Mouse (Mus musculus) CD8-positive naive resting alpha-beta T cell, adult 2 months (primary cell): ENCODE results near the gene Mcts2.
A peak's percentile ranks its signal among the peaks of the same experiment; 100 is the strongest.

Experiments used
- DNase-seq, 2 experiments: peaks; one replicate each; pipeline ENCODE4 v3.0.0; 2022; ENCODE audit warnings: low read depth in 2 of 2, low spot score in 2 of 2

Mcts2 gene

DNA sequence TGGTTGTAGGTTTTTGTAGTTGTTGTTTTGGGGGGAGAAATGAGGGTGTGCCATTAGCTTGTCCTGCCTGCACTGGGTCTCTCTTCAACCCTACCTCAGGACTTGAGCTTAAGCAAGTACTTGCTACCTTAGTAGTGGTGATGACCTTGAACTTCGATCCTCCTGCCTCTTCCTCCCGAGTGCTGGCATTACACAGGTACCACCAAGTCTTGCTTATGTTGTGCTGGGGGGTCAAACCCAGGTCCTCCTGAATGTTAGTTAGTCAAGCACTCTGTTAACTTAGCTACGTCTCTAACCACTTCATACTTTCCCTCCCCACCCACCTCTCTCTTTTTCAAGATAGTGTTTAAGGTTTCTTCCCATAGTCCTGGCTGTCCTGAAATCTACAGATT, 37.5 kb downstream of the Mcts2 start:
- no peak for DNase-seq

DNA sequence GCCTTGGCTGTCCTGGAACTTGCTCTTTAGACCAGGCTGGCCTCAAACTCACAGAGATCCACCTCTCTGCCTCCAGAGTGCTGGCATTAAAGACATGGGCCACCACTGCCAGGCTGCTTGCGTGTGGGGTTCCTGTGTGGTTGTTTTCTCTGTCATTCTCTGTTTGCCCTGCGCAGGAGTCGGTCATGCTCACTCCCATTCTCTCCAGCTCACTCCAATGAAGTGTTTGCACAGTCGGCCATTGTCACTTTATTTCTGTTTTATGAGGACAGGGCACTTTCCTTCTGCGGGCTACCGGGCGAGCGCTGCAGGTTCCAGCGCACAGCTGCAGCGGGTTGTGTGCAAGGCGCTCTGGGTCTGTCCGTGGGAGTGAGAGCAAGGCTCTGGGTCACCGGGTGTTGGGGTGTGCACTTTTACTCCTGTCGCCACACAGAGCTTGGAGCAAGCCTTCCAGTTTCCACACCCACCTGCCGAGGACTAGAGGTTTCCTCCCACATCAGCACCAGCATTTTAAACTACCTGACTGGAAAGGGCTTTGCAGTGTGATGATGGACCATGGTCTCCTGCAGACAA, 38.4 kb downstream of the Mcts2 start:
- no peak for DNase-seq

DNA sequence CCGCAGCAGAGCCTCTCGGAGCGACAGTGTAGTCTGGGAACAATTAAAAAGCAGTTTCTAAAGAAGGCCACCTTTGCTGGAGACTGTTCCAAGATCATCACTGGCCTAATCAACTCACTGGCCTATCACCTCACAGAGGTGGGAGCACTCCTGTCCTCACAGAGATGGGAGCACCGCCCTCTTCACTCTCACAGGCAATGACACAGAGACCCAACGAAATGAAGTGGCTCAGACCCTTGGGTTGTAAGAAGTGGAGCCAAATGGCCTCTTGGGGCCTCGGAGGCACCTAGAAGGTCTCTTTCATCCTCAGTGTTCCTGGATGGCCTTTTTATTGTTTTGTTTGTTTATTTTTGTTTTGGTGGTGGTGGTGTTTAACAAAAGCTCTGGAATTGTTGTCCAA, 39.4 kb downstream of the Mcts2 start:
- DNase-seq, result no peak

DNA sequence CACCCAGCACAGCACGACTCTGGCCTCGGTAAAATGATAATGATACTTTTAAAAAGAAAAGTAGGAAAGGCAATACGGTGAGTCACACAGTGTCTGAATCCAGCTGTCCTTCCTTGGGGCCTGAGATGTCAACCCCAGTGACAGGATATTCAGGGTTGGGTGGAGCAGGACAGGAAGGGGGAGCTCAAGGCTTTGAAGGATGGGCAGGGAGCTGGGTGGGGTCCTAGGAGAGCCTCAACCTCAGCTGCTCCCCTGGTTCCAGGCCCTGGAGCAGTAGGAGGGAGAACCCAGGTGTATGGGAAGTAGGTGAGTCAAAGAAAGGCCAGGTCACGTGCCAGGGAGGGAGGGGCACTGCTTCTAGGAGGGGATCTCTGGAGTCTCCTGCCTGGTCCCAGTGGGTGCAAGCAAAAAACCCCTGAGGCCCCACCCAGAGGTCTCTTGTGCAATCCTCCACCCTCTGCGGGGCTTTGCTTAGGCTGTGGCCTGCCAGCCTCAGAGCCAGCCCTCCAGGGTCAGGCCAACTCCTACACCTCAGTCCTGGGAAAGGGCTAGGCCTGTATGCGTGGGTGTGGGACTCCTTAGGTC, 40.0 kb downstream of the Mcts2 start:
- DNase-seq, result no peak

DNA sequence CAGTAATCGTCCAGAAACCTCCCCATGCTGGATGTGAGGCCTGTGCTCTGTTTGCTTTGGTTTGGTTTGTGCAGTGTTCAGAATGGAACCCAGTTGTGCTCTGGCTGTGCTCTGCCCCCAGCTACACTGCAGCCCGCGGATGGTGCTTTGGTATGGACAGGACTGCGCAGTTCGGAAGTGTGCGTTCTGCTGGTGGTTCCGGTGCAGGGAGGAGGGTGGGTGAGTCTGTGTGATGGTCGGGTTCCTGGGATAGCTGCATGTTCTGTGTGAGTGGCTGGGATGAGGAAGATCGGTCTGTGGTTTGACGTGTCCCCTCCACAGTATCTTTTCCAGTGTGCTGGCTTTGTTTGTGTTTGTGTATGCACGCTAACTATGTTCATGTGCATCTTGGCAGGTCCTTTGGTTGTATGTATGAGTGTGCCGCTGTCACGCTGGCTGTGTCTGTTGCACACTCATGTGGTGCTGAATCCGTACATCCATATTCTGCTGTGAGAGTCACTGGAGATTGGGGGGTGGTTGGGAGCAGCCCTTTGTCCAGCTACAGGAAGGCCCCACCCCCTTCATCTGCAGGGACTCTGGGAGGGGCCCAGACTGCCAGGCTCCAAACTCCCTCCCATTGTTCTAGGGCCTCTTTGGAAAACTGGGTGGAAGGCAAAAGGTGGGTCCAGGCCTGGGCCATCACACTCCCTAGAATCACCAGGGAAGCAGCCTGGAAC, 41.1 kb downstream of the Mcts2 start:
- no peak for DNase-seq

DNA sequence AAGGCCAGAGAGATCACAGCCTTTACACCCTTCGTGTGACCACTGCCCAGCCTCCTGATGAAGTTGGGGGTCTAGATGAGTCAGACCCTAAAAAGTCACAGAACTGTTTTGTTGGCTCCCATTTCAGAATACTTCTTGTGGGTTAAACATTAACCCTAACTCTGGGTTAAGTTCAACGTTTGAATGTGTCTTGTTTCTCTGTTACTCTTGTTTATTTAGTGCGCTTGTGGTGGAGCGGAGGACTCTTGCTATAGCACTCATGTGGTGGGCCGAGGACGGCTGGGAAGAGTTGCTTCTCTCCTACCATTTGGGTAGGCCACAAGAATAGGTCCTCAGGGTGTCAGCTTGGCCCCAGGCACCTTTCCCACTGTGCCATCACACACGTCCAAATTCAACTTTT, 41.8 kb downstream of the Mcts2 start:
- DNase-seq, result no peak

DNA sequence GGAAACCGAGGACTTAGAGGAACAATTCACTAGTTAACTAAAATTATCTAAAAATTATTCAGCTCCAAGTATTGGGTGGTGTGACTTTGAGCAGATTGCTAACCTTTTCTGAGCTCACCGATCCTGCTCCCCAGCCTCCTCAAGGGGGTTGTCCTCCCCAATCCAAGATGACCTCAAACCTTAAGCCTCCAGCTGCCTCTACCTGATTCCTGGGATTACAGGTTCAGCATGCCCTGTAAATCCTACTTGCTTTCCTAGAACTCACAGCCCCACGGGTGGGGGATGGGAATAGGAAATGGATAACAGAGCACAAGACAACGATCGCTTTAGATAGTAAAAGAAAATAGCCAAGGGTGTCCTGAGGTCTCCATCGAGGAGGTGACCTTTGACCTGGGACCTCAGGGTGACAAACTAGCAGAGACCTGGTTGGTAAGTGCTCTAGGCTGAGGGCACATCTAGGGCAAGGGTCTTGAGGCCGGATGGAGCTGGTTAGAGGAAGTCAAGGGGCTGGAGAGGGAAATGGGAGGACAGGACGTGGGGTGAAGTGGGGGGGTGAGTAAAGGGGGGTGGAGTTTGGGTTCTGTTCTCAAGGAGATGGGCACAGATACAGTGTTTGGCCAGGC, 42.3 kb downstream of the Mcts2 start:
- no peak for DNase-seq

DNA sequence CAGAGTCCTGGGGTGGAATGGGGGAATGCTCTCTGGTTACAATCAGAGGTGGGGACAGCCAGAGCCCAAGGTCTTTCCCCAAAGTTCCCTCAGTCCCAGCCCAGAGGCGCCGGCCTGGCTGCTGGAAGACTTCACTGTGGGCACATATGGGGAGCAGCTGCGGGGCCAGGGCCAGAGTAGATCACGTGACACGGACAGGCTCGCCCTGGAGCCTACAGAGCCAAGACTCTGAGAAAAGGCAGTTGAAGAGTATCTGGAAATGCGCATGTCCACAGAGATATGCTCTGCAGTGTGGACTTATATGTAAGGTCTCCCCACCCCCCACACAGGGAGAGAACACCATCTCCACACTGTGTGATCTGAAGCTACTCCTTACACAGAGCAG, 42.8 kb downstream of the Mcts2 start:
- no peak for DNase-seq

DNA sequence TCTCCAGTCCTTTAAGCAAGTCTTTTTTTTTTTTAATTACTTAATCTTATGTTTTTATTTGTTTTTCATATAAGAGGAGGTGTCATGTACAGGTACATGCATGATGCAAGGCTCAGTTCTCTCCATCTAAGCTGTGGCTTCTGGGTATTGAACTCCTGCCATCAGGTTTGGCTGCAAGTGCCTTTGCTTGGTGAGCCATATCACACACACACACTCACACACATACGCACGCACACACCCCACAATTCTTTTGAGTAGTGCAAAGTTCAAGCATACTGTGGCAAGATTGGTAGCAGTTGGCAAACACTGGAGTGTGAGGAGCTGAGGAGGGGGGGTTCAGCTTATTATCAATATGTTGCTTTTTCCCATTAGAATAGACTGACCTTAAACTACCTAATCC, 46.4 kb downstream of the Mcts2 start:
- DNase-seq, result no peak

DNA sequence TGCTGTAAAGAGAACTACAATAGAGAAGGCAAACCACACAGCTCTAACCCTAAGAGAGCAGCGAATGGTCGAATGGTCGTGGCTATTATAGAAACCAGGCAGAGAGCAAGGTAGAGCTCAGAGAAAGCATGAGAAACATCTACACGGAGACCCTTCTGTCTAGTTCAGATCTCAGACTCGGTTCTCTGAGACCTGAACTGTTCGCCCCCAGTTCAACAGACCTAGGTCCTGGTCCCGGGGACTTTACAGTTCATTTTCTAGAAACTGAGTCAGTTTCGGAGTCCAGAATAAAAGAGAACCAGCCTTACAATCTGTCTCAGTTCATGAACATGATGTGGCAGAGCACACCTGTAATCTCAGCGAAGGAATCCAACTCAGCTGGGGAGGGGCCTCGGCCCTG, 47.7 kb downstream of the Mcts2 start:
- no peak for DNase-seq

DNA sequence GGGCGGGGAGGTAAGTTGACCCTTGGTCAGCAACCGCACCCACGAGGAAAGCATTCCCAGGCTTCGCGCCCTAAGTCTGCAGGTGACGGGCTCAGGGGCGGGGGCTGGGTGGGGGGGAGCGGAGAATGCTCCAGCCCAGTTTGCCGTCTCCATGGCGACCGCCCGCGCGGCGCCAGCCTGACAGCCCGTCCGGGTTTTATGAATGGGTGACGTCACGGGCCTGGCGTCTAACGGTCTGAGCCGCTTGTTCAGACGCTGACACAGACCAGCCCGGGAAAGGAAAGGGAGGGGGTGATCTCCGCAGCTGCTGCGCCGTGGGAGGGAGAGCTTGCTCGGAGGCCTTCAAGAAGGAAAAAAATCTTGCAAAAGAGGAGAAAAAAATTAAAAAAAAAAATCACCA, 48.1 kb downstream of the Mcts2 start:
- peak in 1 of 2 experiments; percentile 21 for DNase-seq

DNA sequence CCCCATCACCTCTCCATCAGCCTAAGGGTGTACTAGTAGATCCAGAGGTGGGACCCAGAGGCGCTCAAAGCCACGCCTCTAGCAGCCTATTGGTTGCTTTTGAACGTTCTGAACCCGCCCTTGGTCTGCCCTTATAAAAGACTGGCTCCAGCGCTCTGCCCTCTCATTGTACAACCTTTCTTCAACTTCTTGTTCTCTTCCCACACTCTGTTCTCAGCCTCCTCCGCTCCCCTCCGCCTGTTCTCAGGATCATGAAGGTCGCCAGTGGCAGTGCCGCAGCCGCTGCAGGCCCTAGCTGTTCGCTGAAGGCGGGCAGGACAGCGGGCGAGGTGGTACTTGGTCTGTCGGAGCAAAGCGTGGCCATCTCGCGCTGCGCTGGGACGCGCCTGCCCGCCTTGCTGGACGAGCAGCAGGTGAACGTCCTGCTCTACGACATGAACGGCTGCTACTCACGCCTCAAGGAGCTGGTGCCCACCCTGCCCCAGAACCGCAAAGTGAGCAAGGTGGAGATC, 49.3 kb downstream of the Mcts2 start, which contains the start of gene Id1:
Id1 (plus strand) TSS at position 162 of the 512 bp plus-strand sequence.
- peak; percentile 16 to 39 for DNase-seq

DNA sequence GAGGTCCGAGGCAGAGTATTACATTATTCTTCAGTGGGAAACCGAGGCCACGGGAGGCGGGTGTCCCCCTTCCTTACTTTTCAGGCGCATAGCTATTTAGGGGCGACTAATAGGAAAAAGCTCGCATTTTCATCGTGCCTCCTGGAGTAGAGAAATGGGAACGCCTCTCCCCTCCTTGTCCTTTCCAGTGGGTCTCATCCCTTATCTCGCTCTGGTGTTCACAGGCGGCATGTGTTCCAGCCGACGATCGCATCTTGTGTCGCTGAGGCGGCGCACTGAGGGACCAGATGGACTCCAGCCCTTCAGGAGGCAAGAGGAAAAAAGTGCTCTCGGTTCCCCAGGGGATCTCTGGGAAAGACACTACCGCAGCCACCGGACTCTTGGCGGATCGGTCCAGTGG, 49.9 kb downstream of the Mcts2 start:
- DNase-seq, result no peak
